Mouse (Mus musculus): Measurements from ENCODE around the gene Slc38a3.

Gene Slc38a3

GRCm38 (mm10) chr9:107669480-107669945 lies at the start of gene Slc38a3:
Gene Slc38a3, minus strand, starts transcription at chr9:107669530.
- no peak for DNase-seq (ENCODE audit: low spot score)

GRCm38 (mm10) chr9:107716951-107717350 lies 47.6 kb upstream of the Slc38a3 start:
- no peak for DNase-seq (ENCODE audit: low spot score)

- no peak for DNase-seq (ENCODE audit: low spot score)
Measured at GRCm38 (mm10) chr9:107715632-107716031, 46.3 kb upstream of the Slc38a3 start.

- DNase-seq (ENCODE audit: low spot score), result no peak
Measured at GRCm38 (mm10) chr9:107714221-107714952, 45.1 kb upstream of the Slc38a3 start.

GRCm38 (mm10) chr9:107709697-107710483 lies 40.6 kb upstream of the Slc38a3 start, which contains the start of gene Sema3f:
Gene Sema3f, minus strand, starts transcription at chr9:107710475.
- peak; percentile 87 for DNase-seq (ENCODE audit: low spot score)

- no peak for DNase-seq (ENCODE audit: low spot score)
Measured at GRCm38 (mm10) chr9:107709096-107709696, 39.9 kb upstream of the Slc38a3 start.

GRCm38 (mm10) chr9:107708439-107709095 lies 39.2 kb upstream of the Slc38a3 start:
- no peak for DNase-seq (ENCODE audit: low spot score)

- DNase-seq (ENCODE audit: low spot score), result no peak
Measured at GRCm38 (mm10) chr9:107707701-107708438, 38.5 kb upstream of the Slc38a3 start.

- DNase-seq (ENCODE audit: low spot score), result no peak
Measured at GRCm38 (mm10) chr9:107706781-107707211, 37.5 kb upstream of the Slc38a3 start.

GRCm38 (mm10) chr9:107703337-107704122 lies 34.2 kb upstream of the Slc38a3 start:
- peak; percentile 66 for DNase-seq (ENCODE audit: low spot score)

GRCm38 (mm10) chr9:107702606-107703185 lies 33.4 kb upstream of the Slc38a3 start:
- DNase-seq (ENCODE audit: low spot score), result peak; percentile 86

GRCm38 (mm10) chr9:107701594-107701993 lies 32.3 kb upstream of the Slc38a3 start:
- peak; percentile 92 for DNase-seq (ENCODE audit: low spot score)

GRCm38 (mm10) chr9:107700114-107700571 lies 30.8 kb upstream of the Slc38a3 start:
- peak; percentile 37 for DNase-seq (ENCODE audit: low spot score)

- peak; percentile 50 for DNase-seq (ENCODE audit: low spot score)
Measured at GRCm38 (mm10) chr9:107699376-107699980, 30.1 kb upstream of the Slc38a3 start.

- peak; percentile 54 for DNase-seq (ENCODE audit: low spot score)
Measured at GRCm38 (mm10) chr9:107698611-107699190, 29.4 kb upstream of the Slc38a3 start.

GRCm38 (mm10) chr9:107697811-107698521 lies 28.6 kb upstream of the Slc38a3 start:
- no peak for DNase-seq (ENCODE audit: low spot score)

- peak; percentile 83 for DNase-seq (ENCODE audit: low spot score)
Measured at GRCm38 (mm10) chr9:107696845-107697610, 27.7 kb upstream of the Slc38a3 start.

- no peak for DNase-seq (ENCODE audit: low spot score)
Measured at GRCm38 (mm10) chr9:107696106-107696479, 26.8 kb upstream of the Slc38a3 start.
